Comparison of ENCODE assay signal across 22 mouse cellular contexts in genomic region chr14:24665210-24665609, GRCm38 (mm10).
DNase-seq lines count a peak whose midpoint lies in the region; ATAC-seq and TF ChIP-seq lines count a peak whose summit lies in the region.
"Had no signal": no experiment of that assay in that cellular context is flagged by ENCODE, and none has a peak within 500 bp of the region (broad histone marks: within the 10 kb centered on the region; RNA-seq: fewer than 3 reads in every experiment).

No protein-coding gene starts in this region.

- no peaks in the 10 kb centered on the region for H3K4me1 ChIP-seq in forebrain, embryonic 14.5 days (ENCODE audit: control insufficient read depth, insufficient read depth, low read length)
- no peaks in the 10 kb centered on the region for H3K4me1 ChIP-seq in forebrain, postnatal 0 days (ENCODE audit: insufficient read depth)
- H3K4me1 ChIP-seq in hindbrain, embryonic 13.5 days (replicated peaks), result peaks cover 8% of the 10 kb centered on the region
- H3K4me1 ChIP-seq in hindbrain, postnatal 0 days (ENCODE audit: insufficient read depth, low read length), result no peaks in the 10 kb centered on the region
- H3K4me1 ChIP-seq in midbrain, embryonic 13.5 days (replicated peaks), result peaks cover 7% of the 10 kb centered on the region; the same call in 1 of the 2 replicates
- H3K4me1 ChIP-seq in midbrain, embryonic 11.5 days (ENCODE audit: control insufficient read depth, insufficient read depth, low read length), result no peaks in the 10 kb centered on the region
- no peaks in the 10 kb centered on the region for H3K4me1 ChIP-seq in neural tube, embryonic 13.5 days (replicated peaks)
- H3K4me1 ChIP-seq: embryonic facial prominence, embryonic 12.5 days; embryonic facial prominence, embryonic 15.5 days had no signal

- H3K27me3 ChIP-seq in forebrain, embryonic 14.5 days (replicated peaks; ENCODE audit: control insufficient read depth, insufficient read depth, low read length), result no peaks in the 10 kb centered on the region
- H3K27me3 ChIP-seq in forebrain, postnatal 0 days (ENCODE audit: insufficient read depth, low read length), result no peaks in the 10 kb centered on the region
- H3K27me3 ChIP-seq in hindbrain, embryonic 13.5 days, result no peaks in the 10 kb centered on the region
- H3K27me3 ChIP-seq in hindbrain, postnatal 0 days (ENCODE audit: insufficient read depth, low read length), result no peaks in the 10 kb centered on the region
- H3K27me3 ChIP-seq in midbrain, embryonic 13.5 days, result no peaks in the 10 kb centered on the region
- no peaks in the 10 kb centered on the region for H3K27me3 ChIP-seq in midbrain, embryonic 11.5 days (ENCODE audit: control insufficient read depth, insufficient read depth, low read length)
- no peaks in the 10 kb centered on the region for H3K27me3 ChIP-seq in neural tube, embryonic 13.5 days
- H3K27me3 ChIP-seq: embryonic facial prominence, embryonic 12.5 days; embryonic facial prominence, embryonic 15.5 days had no signal

- H3K36me3 ChIP-seq in forebrain, embryonic 14.5 days (ENCODE audit: control insufficient read depth, insufficient read depth, low read length), result no peaks in the 10 kb centered on the region
- H3K36me3 ChIP-seq in forebrain, postnatal 0 days (ENCODE audit: insufficient read depth), result no peaks in the 10 kb centered on the region
- no peaks in the 10 kb centered on the region for H3K36me3 ChIP-seq in hindbrain, embryonic 13.5 days
- H3K36me3 ChIP-seq in hindbrain, postnatal 0 days (ENCODE audit: insufficient read depth, low read length), result no peaks in the 10 kb centered on the region
- no peaks in the 10 kb centered on the region for H3K36me3 ChIP-seq in midbrain, embryonic 13.5 days
- no peaks in the 10 kb centered on the region for H3K36me3 ChIP-seq in midbrain, embryonic 11.5 days (ENCODE audit: control insufficient read depth, insufficient read depth, low read length)
- no peaks in the 10 kb centered on the region for H3K36me3 ChIP-seq in neural tube, embryonic 13.5 days
- H3K36me3 ChIP-seq: embryonic facial prominence, embryonic 12.5 days; embryonic facial prominence, embryonic 15.5 days had no signal

- DNase-seq in forebrain, embryonic 14.5 days (ENCODE audit: low spot score), result peak; percentile 46
- no peak for DNase-seq in forebrain, postnatal 0 days
- DNase-seq in hindbrain, postnatal 0 days (ENCODE audit: low spot score), result no peak
- no peak for DNase-seq in midbrain, embryonic 11.5 days (ENCODE audit: low spot score, missing footprints)
- DNase-seq in neural tube, embryonic 10.5 days (ENCODE audit: extremely low spot score, low spot score), result no peak
- DNase-seq: adrenal gland, postnatal 10 days; adrenal gland, postnatal 36 days; cerebellum, adult 11 months; cerebellum, adult 2 months; cerebellum, adult 9-11 months; cerebellum, postnatal 25 days; gastrocnemius, adult 2 months; gastrocnemius, postnatal 14 days; heart, adult 11 months had no signal

- H3K4me3 ChIP-seq in forebrain, embryonic 14.5 days (ENCODE audit: low read depth, low read length), result no peak overlapping the region
- no peak overlapping the region for H3K4me3 ChIP-seq in forebrain, postnatal 0 days (ENCODE audit: low read depth, low read length)
- H3K4me3 ChIP-seq in hindbrain, embryonic 13.5 days, result no peak overlapping the region
- H3K4me3 ChIP-seq in hindbrain, postnatal 0 days (ENCODE audit: low read length), result no peak overlapping the region
- H3K4me3 ChIP-seq in midbrain, embryonic 13.5 days (replicated peaks), result no peak overlapping the region
- H3K4me3 ChIP-seq in midbrain, embryonic 11.5 days (ENCODE audit: low read depth, low read length), result no peak overlapping the region
- no peak overlapping the region for H3K4me3 ChIP-seq in neural tube, embryonic 13.5 days
- H3K4me3 ChIP-seq: embryonic facial prominence, embryonic 12.5 days; embryonic facial prominence, embryonic 15.5 days; gastrocnemius, adult 2 months had no signal

- H3K9ac ChIP-seq in forebrain, embryonic 14.5 days (ENCODE audit: low read length), result no peak overlapping the region
- no peak overlapping the region for H3K9ac ChIP-seq in forebrain, postnatal 0 days
- H3K9ac ChIP-seq in hindbrain, embryonic 13.5 days, result no peak overlapping the region
- H3K9ac ChIP-seq in hindbrain, postnatal 0 days (replicated peaks; ENCODE audit: low read length), result no peak overlapping the region
- no peak overlapping the region for H3K9ac ChIP-seq in midbrain, embryonic 13.5 days (replicated peaks)
- no peak overlapping the region for H3K9ac ChIP-seq in midbrain, embryonic 11.5 days (ENCODE audit: low read length)
- H3K9ac ChIP-seq in neural tube, embryonic 13.5 days, result no peak overlapping the region
- H3K9ac ChIP-seq: embryonic facial prominence, embryonic 12.5 days; embryonic facial prominence, embryonic 15.5 days had no signal

- H3K27ac ChIP-seq in forebrain, embryonic 14.5 days (ENCODE audit: low read depth, low read length), result peak overlapping the region; percentile 52; the same call in 1 of the 2 replicates
- H3K27ac ChIP-seq in forebrain, postnatal 0 days (ENCODE audit: low read depth, low read length), result no peak overlapping the region
- H3K27ac ChIP-seq in hindbrain, embryonic 13.5 days, result peak overlapping the region; percentile 78
- no peak overlapping the region for H3K27ac ChIP-seq in hindbrain, postnatal 0 days
- H3K27ac ChIP-seq in midbrain, embryonic 13.5 days, result peak overlapping the region; percentile 46
- no peak overlapping the region for H3K27ac ChIP-seq in midbrain, embryonic 11.5 days (ENCODE audit: low read depth, low read length)
- peak overlapping the region; percentile 52; the same call in 1 of the 2 replicates for H3K27ac ChIP-seq in neural tube, embryonic 13.5 days (replicated peaks)
- H3K27ac ChIP-seq: embryonic facial prominence, embryonic 12.5 days; embryonic facial prominence, embryonic 15.5 days; gastrocnemius, adult 2 months had no signal

- no peak for TF ChIP-seq CTCF in forebrain, postnatal 0 days (IDR thresholded peaks at IDR 0.05; ENCODE audit: low read depth)
- no peak for TF ChIP-seq CTCF in hindbrain, postnatal 0 days (IDR thresholded peaks at IDR 0.05; ENCODE audit: low read depth)

- H3K9me3 ChIP-seq in forebrain, embryonic 14.5 days (replicated peaks; ENCODE audit: control insufficient read depth, low read length), result no peaks in the 10 kb centered on the region
- H3K9me3 ChIP-seq in forebrain, postnatal 0 days (ENCODE audit: low read length), result no peaks in the 10 kb centered on the region
- no peaks in the 10 kb centered on the region for H3K9me3 ChIP-seq in hindbrain, embryonic 13.5 days
- no peaks in the 10 kb centered on the region for H3K9me3 ChIP-seq in hindbrain, postnatal 0 days (ENCODE audit: low read length)
- H3K9me3 ChIP-seq in midbrain, embryonic 13.5 days, result no peaks in the 10 kb centered on the region
- H3K9me3 ChIP-seq in midbrain, embryonic 11.5 days (ENCODE audit: control insufficient read depth, low read length), result no peaks in the 10 kb centered on the region
- no peaks in the 10 kb centered on the region for H3K9me3 ChIP-seq in neural tube, embryonic 13.5 days
- H3K9me3 ChIP-seq: embryonic facial prominence, embryonic 12.5 days; embryonic facial prominence, embryonic 15.5 days had no signal

- no peak overlapping the region for H3K4me2 ChIP-seq in forebrain, embryonic 14.5 days (ENCODE audit: low read length)
- H3K4me2 ChIP-seq in forebrain, postnatal 0 days (ENCODE audit: low read depth), result no peak overlapping the region
- H3K4me2 ChIP-seq in hindbrain, embryonic 13.5 days, result no peak overlapping the region
- no peak overlapping the region for H3K4me2 ChIP-seq in hindbrain, postnatal 0 days (ENCODE audit: low read depth, low read length)
- no peak overlapping the region for H3K4me2 ChIP-seq in midbrain, embryonic 13.5 days (replicated peaks)
- no peak overlapping the region for H3K4me2 ChIP-seq in midbrain, embryonic 11.5 days
- no peak overlapping the region for H3K4me2 ChIP-seq in neural tube, embryonic 13.5 days
- H3K4me2 ChIP-seq: embryonic facial prominence, embryonic 12.5 days; embryonic facial prominence, embryonic 15.5 days; heart, embryonic 11.5 days had no signal

- WGBS in forebrain, embryonic 14.5 days, result 71% methylated on average over 4 of the region's 4 CpGs
- 52% methylated on average over 4 of the region's 4 CpGs for WGBS in forebrain, postnatal 0 days
- 57% methylated on average over 4 of the region's 4 CpGs for WGBS in hindbrain, embryonic 13.5 days
- WGBS in hindbrain, postnatal 0 days, result 48% methylated on average over 4 of the region's 4 CpGs
- WGBS in midbrain, embryonic 13.5 days, result 57% methylated on average over 4 of the region's 4 CpGs
- WGBS in midbrain, embryonic 11.5 days, result 86% methylated on average over 4 of the region's 4 CpGs
- 63% methylated on average over 4 of the region's 4 CpGs for WGBS in neural tube, embryonic 13.5 days

- ATAC-seq in forebrain, embryonic 14.5 days, result no peak
- ATAC-seq in forebrain, postnatal 0 days, result no peak
- ATAC-seq in hindbrain, embryonic 13.5 days (ENCODE audit: low FRiP score), result no peak
- ATAC-seq in hindbrain, postnatal 0 days, result no peak
- no peak for ATAC-seq in midbrain, embryonic 13.5 days
- no peak for ATAC-seq in midbrain, embryonic 11.5 days (ENCODE audit: low FRiP score)
- no peak for ATAC-seq in neural tube, embryonic 13.5 days (ENCODE audit: low read depth)
- ATAC-seq: activated CD4-positive, CD25-positive, alpha-beta regulatory T cell, adult 4 months; intestine, postnatal 0 days had no signal

Comparison
In these comparisons a context has a peak if more than half of its experiments do, and no peak if none do; other contexts are left out.
1. H3K27ac ChIP-seq: peak in forebrain, embryonic 14.5 days (single experiment), hindbrain, embryonic 13.5 days (single experiment), midbrain, embryonic 13.5 days (single experiment) and neural tube, embryonic 13.5 days (single experiment); none in forebrain, postnatal 0 days (single experiment), hindbrain, postnatal 0 days (single experiment) and midbrain, embryonic 11.5 days (single experiment).